Mouse (Mus musculus): ENCODE measurements at regions not wholly inside any gene's neighbourhood (a gene's known extent, or its start where the extent isn't known, plus 50 kb on each side); places are given as distances from the start of the nearest gene placed in this dataset.

GRCm38 (mm10) chr5:67541867-67542266, 65.8 kb upstream of the Shisa3 start:
- no peak for TF ChIP-seq CTCF (IDR thresholded peaks at IDR 0.05; ENCODE audit: low read depth)
- no peaks in the 10 kb centered on the region for H3K27me3 ChIP-seq (ENCODE audit: insufficient read depth, low read length)
- DNase-seq (no peak), ATAC-seq (0 out of 2 replicates have a peak, but pooled peaks have one; percentile 36)
- WGBS (ENCODE audit: insufficient replicate concordance): 58% methylated on average over 3 of the region's 3 CpGs
- H3K27ac ChIP-seq (ENCODE audit: low read depth): no peak overlapping the region
- H3K36me3 ChIP-seq (replicated peaks; ENCODE audit: insufficient read depth, low read length): no peaks in the 10 kb centered on the region
- no peak overlapping the region for H3K4me3 ChIP-seq (ENCODE audit: low read depth, low read length)
- no peaks in the 10 kb centered on the region for H3K4me1 ChIP-seq (ENCODE audit: insufficient read depth)
- H3K9me3 ChIP-seq (ENCODE audit: low read length): no peaks in the 10 kb centered on the region
- H3K4me2 ChIP-seq (ENCODE audit: low read depth, low read length): no peak overlapping the region
- no peak overlapping the region for H3K9ac ChIP-seq (replicated peaks)

GRCm38 (mm10) chr5:67544028-67544589, 63.6 kb upstream of the Shisa3 start:
- H3K4me3 ChIP-seq (ENCODE audit: low read depth, low read length): no peak overlapping the region
- no peaks in the 10 kb centered on the region for H3K27me3 ChIP-seq (ENCODE audit: insufficient read depth, low read length)
- TF ChIP-seq EP300 (IDR thresholded peaks at IDR 0.05; ENCODE audit: low read depth): no peak
- no peak for TF ChIP-seq CTCF (IDR thresholded peaks at IDR 0.05; ENCODE audit: low read depth)
- H3K9ac ChIP-seq (replicated peaks): no peak overlapping the region
- WGBS (ENCODE audit: insufficient replicate concordance): 70% methylated on average over 9 of the region's 9 CpGs
- H3K9me3 ChIP-seq (ENCODE audit: low read length): no peaks in the 10 kb centered on the region
- no peak overlapping the region for H3K4me2 ChIP-seq (ENCODE audit: low read depth, low read length)
- no peak overlapping the region for H3K27ac ChIP-seq (ENCODE audit: low read depth)
- H3K4me1 ChIP-seq (ENCODE audit: insufficient read depth): no peaks in the 10 kb centered on the region
- ATAC-seq (no peak), DNase-seq (no peak)
- H3K36me3 ChIP-seq (replicated peaks; ENCODE audit: insufficient read depth, low read length): no peaks in the 10 kb centered on the region

DNA sequence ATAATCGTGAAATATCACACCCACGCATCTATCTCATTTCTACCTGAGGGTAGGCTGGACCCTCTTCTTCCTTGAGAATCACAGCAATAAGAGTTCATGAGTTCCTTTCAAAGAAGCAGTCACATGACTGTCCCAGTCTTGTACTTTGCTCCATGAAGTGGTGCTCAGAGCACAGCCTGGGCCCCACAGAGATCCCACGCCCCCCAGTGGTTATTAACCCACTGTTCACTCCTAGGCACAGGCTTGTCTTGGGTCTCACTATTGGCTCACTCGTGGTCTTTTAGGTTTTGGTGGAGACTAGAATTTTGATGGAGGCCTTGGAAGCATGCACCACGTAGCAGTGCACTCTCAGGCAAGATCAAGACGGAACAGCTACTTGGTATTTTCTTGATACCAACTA, 57.4 kb upstream of the Shisa3 start:
- no peak for ATAC-seq
- DNase-seq: no peak
- H3K36me3 ChIP-seq (replicated peaks; ENCODE audit: insufficient read depth, low read length): no peaks in the 10 kb centered on the region
- H3K4me1 ChIP-seq (ENCODE audit: insufficient read depth): no peaks in the 10 kb centered on the region
- no peak overlapping the region for H3K27ac ChIP-seq (ENCODE audit: low read depth)
- no peak overlapping the region for H3K9ac ChIP-seq (replicated peaks)
- TF ChIP-seq EP300 (IDR thresholded peaks at IDR 0.05; ENCODE audit: low read depth): no peak
- no peak for TF ChIP-seq CTCF (IDR thresholded peaks at IDR 0.05; ENCODE audit: low read depth)
- H3K4me3 ChIP-seq (ENCODE audit: low read depth, low read length): no peak overlapping the region
- H3K27me3 ChIP-seq (ENCODE audit: insufficient read depth, low read length): no peaks in the 10 kb centered on the region
- WGBS (ENCODE audit: insufficient replicate concordance): 70% methylated on average over 6 of the region's 6 CpGs
- no peak overlapping the region for H3K4me2 ChIP-seq (ENCODE audit: low read depth, low read length)
- H3K9me3 ChIP-seq (ENCODE audit: low read length): no peaks in the 10 kb centered on the region

DNA sequence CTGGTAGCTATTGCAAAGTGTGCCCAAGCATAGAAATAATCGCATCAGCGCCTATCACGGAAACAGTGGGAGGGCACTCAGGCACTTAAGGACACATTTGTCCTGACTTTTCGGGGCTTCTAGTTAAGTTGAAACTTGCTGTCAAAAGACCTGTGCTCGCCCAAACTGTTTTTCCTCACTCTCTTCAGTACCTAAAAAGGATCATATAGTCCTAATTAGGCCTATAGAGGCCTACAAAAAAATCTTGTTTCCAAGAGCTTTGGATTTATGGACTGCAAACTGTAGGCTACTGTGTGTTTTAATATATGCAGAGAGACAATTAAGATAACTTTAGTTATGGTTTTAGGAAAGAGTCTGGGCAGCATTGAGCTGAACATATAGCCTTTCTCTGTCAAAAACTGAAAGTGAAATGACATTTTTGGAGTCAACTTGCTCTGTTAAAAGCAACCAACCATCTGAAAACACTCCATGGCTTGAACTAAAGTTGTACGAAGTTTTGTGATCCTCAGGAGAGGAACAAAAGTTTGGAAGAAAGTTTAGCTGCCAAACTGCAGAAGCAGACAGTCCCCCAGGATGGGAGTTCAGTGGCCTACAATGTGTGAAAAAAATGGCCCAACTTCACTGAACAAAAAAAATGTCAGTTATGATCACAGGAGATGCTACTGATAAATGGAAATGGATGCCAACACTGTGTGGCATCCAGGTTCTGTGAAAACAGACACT, 55.9 kb upstream of the Shisa3 start:
- ATAC-seq (no peak), DNase-seq (no peak)
- Histone ChIP-seq H3K36me3 (replicated peaks; ENCODE audit: insufficient read depth, low read length) (no peaks in the 10 kb centered on the region), H3K4me3 (ENCODE audit: low read depth, low read length) (no peak overlapping the region), H3K9ac (replicated peaks) (no peak overlapping the region), H3K4me2 (ENCODE audit: low read depth, low read length) (no peak overlapping the region), H3K27ac (ENCODE audit: low read depth) (no peak overlapping the region), H3K27me3 (ENCODE audit: insufficient read depth, low read length) (no peaks in the 10 kb centered on the region), H3K4me1 (ENCODE audit: insufficient read depth) (no peaks in the 10 kb centered on the region), H3K9me3 (ENCODE audit: low read length) (no peaks in the 10 kb centered on the region)
- TF ChIP-seq CTCF (IDR thresholded peaks at IDR 0.05; ENCODE audit: low read depth) (no peak), EP300 (IDR thresholded peaks at IDR 0.05; ENCODE audit: low read depth) (no peak)
- WGBS (ENCODE audit: insufficient replicate concordance): 80% methylated on average over 6 of the region's 6 CpGs

- 73% methylated on average over 2 of the region's 2 CpGs for WGBS (ENCODE audit: insufficient replicate concordance)
- Histone ChIP-seq H3K9me3 (ENCODE audit: low read length) (no peaks in the 10 kb centered on the region), H3K27ac (ENCODE audit: low read depth) (no peak overlapping the region), H3K4me1 (ENCODE audit: insufficient read depth) (no peaks in the 10 kb centered on the region), H3K36me3 (replicated peaks; ENCODE audit: insufficient read depth, low read length) (no peaks in the 10 kb centered on the region), H3K4me2 (ENCODE audit: low read depth, low read length) (no peak overlapping the region), H3K9ac (replicated peaks) (no peak overlapping the region), H3K27me3 (ENCODE audit: insufficient read depth, low read length) (no peaks in the 10 kb centered on the region), H3K4me3 (ENCODE audit: low read depth, low read length) (no peak overlapping the region)
- TF ChIP-seq CTCF (IDR thresholded peaks at IDR 0.05; ENCODE audit: low read depth): no peak
- TF ChIP-seq EP300 (IDR thresholded peaks at IDR 0.05; ENCODE audit: low read depth): no peak
- no peak for ATAC-seq
- no peak for DNase-seq
Measured at GRCm38 (mm10) chr5:67552865-67553264, 54.8 kb upstream of the Shisa3 start.

Data from liver, postnatal 0 days (tissue).